Mouse (Mus musculus) spleen, adult 10 weeks (tissue): Measurements from ENCODE around the gene Hrh1. TPM values are rescaled to one million over a fixed set of nuclear protein-coding genes. Genes with fewer than 3 reads are reported as not detected.

ENCODE experiments used
- polyA plus RNA-seq: library from polyadenylated mRNA; stranded (reverse); fragments of 350-450 nt; fragmentation: Illumina TruSeq; extraction: RNeasy Lipid Tissue Mini Kit (QIAGEN cat#74804); gene quantifications from one replicate; pipeline ENCODE4 v1.2.3, GENCODE M21; 2015; ENCODE audit warnings: low replicate concordance; ENCODE audit not compliant: insufficient read depth

Hrh1 gene
- polyA plus RNA-seq, result 1.3 TPM

DNA sequence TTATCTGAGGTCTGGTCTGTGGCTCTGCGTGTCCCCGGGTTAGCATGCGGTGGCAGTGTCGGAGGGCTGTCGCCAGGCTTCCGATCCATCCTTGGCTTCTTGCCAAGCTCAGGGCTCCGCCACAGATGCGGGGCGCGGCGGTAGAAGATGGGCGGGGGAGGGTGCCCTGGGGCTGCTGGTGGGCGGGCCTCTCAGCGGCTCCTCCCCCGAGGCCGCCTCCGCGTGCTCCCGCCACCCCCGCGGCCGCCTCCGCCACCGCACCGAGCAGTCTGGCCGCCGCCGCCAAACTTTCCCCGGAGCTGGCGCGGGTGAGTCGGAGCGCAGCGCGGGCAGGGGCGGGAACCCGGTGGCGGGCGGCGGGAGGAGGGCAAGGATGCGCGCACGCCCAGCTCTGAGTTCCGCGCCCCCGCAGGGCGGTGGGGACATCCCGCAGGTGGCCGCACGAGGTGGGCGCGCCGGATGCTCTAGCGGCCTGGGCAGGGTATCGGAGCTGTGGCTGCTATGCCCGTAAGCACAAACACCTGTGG is at the start of gene Hrh1:
Gene Hrh1, plus strand, starts transcription at position 246 of the 527 bp plus-strand sequence.

Other genes with a start within 250 kb of the Hrh1 start
- 0.52 TPM for gene Slc6a1, start 115.3 kb upstream of the Hrh1 start, polyA plus RNA-seq
- 10.5 TPM for gene Atg7, start 245.2 kb downstream of the Hrh1 start, polyA plus RNA-seq